Mouse (Mus musculus) lung, postnatal 36 days (tissue): Measurements from ENCODE around the gene Doc2g.
"Not testable (repeated sequence)": the region's sequence is repeated elsewhere in the genome, so short reads cannot be mapped to it uniquely, and the experiment has no call there.

Experiments
- DNase-seq: peaks from one replicate; pipeline ENCODE4 v3.0.0; 2022; ENCODE audit warnings: mixed read lengths

Doc2g gene

GRCm38 (mm10) chr19:4018743-4019583 is 15.8 kb downstream of the Doc2g start:
- DNase-seq, result peak; percentile 93

- peak; percentile 56 for DNase-seq
These were observed 20.1 kb downstream of the Doc2g start for GRCm38 (mm10) chr19:4023185-4023584.

GRCm38 (mm10) chr19:4027576-4027975 is 24.5 kb downstream of the Doc2g start:
- no peak for DNase-seq

GRCm38 (mm10) chr19:4032668-4033067 is 29.6 kb downstream of the Doc2g start:
- no peak for DNase-seq

GRCm38 (mm10) chr19:4033298-4033697 is 30.2 kb downstream of the Doc2g start:
- no peak for DNase-seq

- DNase-seq, result no peak
These were observed 30.6 kb downstream of the Doc2g start for GRCm38 (mm10) chr19:4033742-4034141.

GRCm38 (mm10) chr19:4036327-4037045 is 33.4 kb downstream of the Doc2g start:
- DNase-seq, result no peak

GRCm38 (mm10) chr19:4037154-4037787 is 34.2 kb downstream of the Doc2g start:
- not testable (repeated sequence) for DNase-seq

- DNase-seq, result peak; percentile 96
These were observed 34.7 kb downstream of the Doc2g start, which contains the start of gene Gstp1 for GRCm38 (mm10) chr19:4037788-4038232. Gene Gstp1 (minus strand): TSS chr19:4037985.

- not testable (repeated sequence) for DNase-seq
These were observed 37.8 kb downstream of the Doc2g start for GRCm38 (mm10) chr19:4040941-4041340.

GRCm38 (mm10) chr19:4041500-4041899 is 38.4 kb downstream of the Doc2g start:
- not testable (repeated sequence) for DNase-seq

- DNase-seq, result peak; percentile 67
These were observed 39.0 kb downstream of the Doc2g start for GRCm38 (mm10) chr19:4042124-4042523.

GRCm38 (mm10) chr19:4044109-4044508 is 41.0 kb downstream of the Doc2g start:
- DNase-seq, result not testable (repeated sequence)

- DNase-seq, result peak; percentile 96
These were observed 43.1 kb downstream of the Doc2g start, which contains the start of gene Gstp2 for GRCm38 (mm10) chr19:4045966-4046865. Gene Gstp2 (minus strand): TSS chr19:4046023.

GRCm38 (mm10) chr19:4046866-4047254 is 43.7 kb downstream of the Doc2g start:
- no peak for DNase-seq

GRCm38 (mm10) chr19:4047859-4048258 is 44.7 kb downstream of the Doc2g start:
- peak; percentile 92 for DNase-seq

GRCm38 (mm10) chr19:4049069-4049468 is 46.0 kb downstream of the Doc2g start:
- not testable (repeated sequence) for DNase-seq

GRCm38 (mm10) chr19:4051016-4051415 is 47.9 kb downstream of the Doc2g start:
- no peak for DNase-seq

GRCm38 (mm10) chr19:4051741-4052515 is 48.8 kb downstream of the Doc2g start:
- peak; percentile 81 for DNase-seq

GRCm38 (mm10) chr19:4052516-4053030 is 49.5 kb downstream of the Doc2g start:
- no peak for DNase-seq

GRCm38 (mm10) chr19:4054613-4055012 is 51.5 kb downstream of the Doc2g start:
- DNase-seq, result no peak
